Mouse (Mus musculus) kidney, adult 18-20 months (tissue): ENCODE measurements around the gene Vta1.

Experiments used
- DNase-seq: peaks from one replicate; pipeline ENCODE4 v3.0.0; 2021

Gene Vta1

GRCm38 (mm10) chr10:14705072-14706066, at the start of gene Vta1, which contains the start of gene Nmbr:
Gene Vta1 (minus strand): TSS chr10:14705560.
Gene Nmbr (plus strand): TSS chr10:14705591.
- DNase-seq = peak; percentile 99

GRCm38 (mm10) chr10:14734285-14734684, 28.9 kb upstream of the Vta1 start:
- no peak for DNase-seq

- DNase-seq = no peak
These were observed 20.3 kb upstream of the Vta1 start for GRCm38 (mm10) chr10:14725671-14726070.

- no peak for DNase-seq
These were observed 12.8 kb upstream of the Vta1 start, which contains the start of gene Gje1 for GRCm38 (mm10) chr10:14718114-14718513. Gene Gje1 (minus strand): TSS chr10:14718214.

GRCm38 (mm10) chr10:14703830-14704420, 1.4 kb downstream of the Vta1 start:
- DNase-seq = no peak

- no peak for DNase-seq
These were observed 2.1 kb downstream of the Vta1 start for GRCm38 (mm10) chr10:14703239-14703638.

GRCm38 (mm10) chr10:14690349-14690748, 15.0 kb downstream of the Vta1 start:
- no peak for DNase-seq

GRCm38 (mm10) chr10:14688785-14689442, 16.4 kb downstream of the Vta1 start:
- DNase-seq = no peak

GRCm38 (mm10) chr10:14685663-14686062, 19.7 kb downstream of the Vta1 start:
- DNase-seq = no peak

- DNase-seq = no peak
These were observed 39.2 kb downstream of the Vta1 start for GRCm38 (mm10) chr10:14666147-14666546.

GRCm38 (mm10) chr10:14660875-14661274, 44.5 kb downstream of the Vta1 start:
- no peak for DNase-seq

- no peak for DNase-seq
These were observed 65.7 kb downstream of the Vta1 start for GRCm38 (mm10) chr10:14639635-14640034.

GRCm38 (mm10) chr10:14639043-14639442, 66.3 kb downstream of the Vta1 start:
- no peak for DNase-seq

GRCm38 (mm10) chr10:14625706-14626105, 79.7 kb downstream of the Vta1 start:
- no peak for DNase-seq

GRCm38 (mm10) chr10:14619156-14619555, 86.2 kb downstream of the Vta1 start:
- no peak for DNase-seq

- DNase-seq = no peak
These were observed 87.1 kb downstream of the Vta1 start for GRCm38 (mm10) chr10:14618301-14618700.

- no peak for DNase-seq
These were observed 89.9 kb downstream of the Vta1 start for GRCm38 (mm10) chr10:14615441-14615840.

GRCm38 (mm10) chr10:14607597-14607996, 97.8 kb downstream of the Vta1 start:
- DNase-seq = no peak
